Mouse (Mus musculus): Measurements from ENCODE around the gene Tardbp. TPM values are rescaled to one million over a fixed set of nuclear protein-coding genes. Genes with fewer than 3 reads are reported as not detected.

Gene Tardbp
- total RNA-seq (2021), result 100 to 1,000 TPM; 216 to 267 TPM
- long read RNA-seq, experiment 1, full-length matches to known transcripts, result 12 of 24 reads
- long read RNA-seq, experiment 1, partial matches to known transcripts, result 3 of 24 reads
- long read RNA-seq, experiment 1, other reads (novel, unspliced or antisense), result 9 of 24 reads
- long read RNA-seq, experiment 2, full-length matches to known transcripts, result 59 of 86 reads
- long read RNA-seq, experiment 2, partial matches to known transcripts, result 2 of 86 reads
- long read RNA-seq, experiment 2, other reads (novel, unspliced or antisense), result 25 of 86 reads

GRCm38 (mm10) chr4:148626623-148627185, at the start of gene Tardbp:
Gene Tardbp (minus strand): TSS chr4:148627019.
- peak; percentile 96 to 97 for DNase-seq (ENCODE audit: low spot score in 2 of 2)

GRCm38 (mm10) chr4:148676188-148676960, 49.6 kb upstream of the Tardbp start:
- DNase-seq (ENCODE audit: low spot score in 2 of 2), result no peak

- DNase-seq (ENCODE audit: low spot score in 2 of 2), result no peak
Observed at GRCm38 (mm10) chr4:148675043-148675442, 48.2 kb upstream of the Tardbp start.

- no peak for DNase-seq (ENCODE audit: low spot score in 2 of 2)
Observed at GRCm38 (mm10) chr4:148671230-148671947, 44.6 kb upstream of the Tardbp start.

GRCm38 (mm10) chr4:148667006-148667755, 40.4 kb upstream of the Tardbp start:
- no peak for DNase-seq (ENCODE audit: low spot score in 2 of 2)

GRCm38 (mm10) chr4:148664021-148664420, 37.2 kb upstream of the Tardbp start:
- no peak for DNase-seq (ENCODE audit: low spot score in 2 of 2)

- no peak for DNase-seq (ENCODE audit: low spot score in 2 of 2)
Observed at GRCm38 (mm10) chr4:148663326-148663725, 36.5 kb upstream of the Tardbp start.

- peak; percentile 75 to 80 for DNase-seq (ENCODE audit: low spot score in 2 of 2)
Observed at GRCm38 (mm10) chr4:148662168-148662965, 35.5 kb upstream of the Tardbp start.

GRCm38 (mm10) chr4:148660174-148660573, 33.4 kb upstream of the Tardbp start:
- no peak for DNase-seq (ENCODE audit: low spot score in 2 of 2)

GRCm38 (mm10) chr4:148657776-148658175, 31.0 kb upstream of the Tardbp start:
- DNase-seq (ENCODE audit: low spot score in 2 of 2), result no peak

- no peak for DNase-seq (ENCODE audit: low spot score in 2 of 2)
Observed at GRCm38 (mm10) chr4:148656691-148657258, 30.0 kb upstream of the Tardbp start.

- peak in 1 of 2 experiments; percentile 51 for DNase-seq (ENCODE audit: low spot score in 2 of 2)
Observed at GRCm38 (mm10) chr4:148654701-148655398, 28.0 kb upstream of the Tardbp start.

GRCm38 (mm10) chr4:148651045-148651444, 24.2 kb upstream of the Tardbp start:
- DNase-seq (ENCODE audit: low spot score in 2 of 2), result no peak

- DNase-seq (ENCODE audit: low spot score in 2 of 2), result no peak
Observed at GRCm38 (mm10) chr4:148649309-148649708, 22.5 kb upstream of the Tardbp start.

GRCm38 (mm10) chr4:148646616-148647015, 19.8 kb upstream of the Tardbp start:
- DNase-seq (ENCODE audit: low spot score in 2 of 2), result peak in 1 of 2 experiments; percentile 29

GRCm38 (mm10) chr4:148644926-148645325, 18.1 kb upstream of the Tardbp start:
- no peak for DNase-seq (ENCODE audit: low spot score in 2 of 2)

- DNase-seq (ENCODE audit: low spot score in 2 of 2), result peak; percentile 62 to 67
Observed at GRCm38 (mm10) chr4:148644157-148644511, 17.3 kb upstream of the Tardbp start.

- DNase-seq (ENCODE audit: low spot score in 2 of 2), result no peak
Observed at GRCm38 (mm10) chr4:148643291-148644156, 16.7 kb upstream of the Tardbp start, which contains the start of gene Gm572. Gene Gm572 (plus strand): TSS chr4:148643317.

All from adrenal gland, adult 18-20 months (tissue).